Mouse (Mus musculus) monocyte, adult 5-6 weeks (primary cell): Measurements from ENCODE around the gene Ifitm2. TPM values are rescaled to one million over a fixed set of nuclear protein-coding genes. Genes with fewer than 3 reads are reported as not detected.
A peak's percentile ranks its signal among the peaks of the same experiment; 100 is the strongest.

Source experiments
- ATAC-seq: fragments of 153-309, 156-312 bp; replicated peaks from 2 replicates; pipeline ENCODE4 v1.8.0; 2017; ENCODE audit warnings: mild to moderate bottlenecking; ENCODE audit not compliant: low TSS enrichment, insufficient number of reproducible peaks, severe bottlenecking, poor library complexity, low FRiP score
- total RNA-seq: library from RNA; stranded (forward); fragments of 200-1000, 200-491, 200-594 nt; gene quantifications from 3 replicates; pipeline ENCODE4 v1.2.3, GENCODE M21; 2017

The Ifitm2 gene
- total RNA-seq, 1 experiment from 2014 or later = 367 TPM

- ATAC-seq = no peak
Observed at GRCm38 (mm10) chr7:140949255-140949654, 6.5 kb downstream of the Ifitm2 start.

GRCm38 (mm10) chr7:140948161-140948560 is 7.6 kb downstream of the Ifitm2 start:
- no peak for ATAC-seq

- ATAC-seq = peak; percentile 47
Observed at GRCm38 (mm10) chr7:140946980-140947379, 8.8 kb downstream of the Ifitm2 start.

GRCm38 (mm10) chr7:140946311-140946710 is 9.5 kb downstream of the Ifitm2 start:
- ATAC-seq = no peak

- ATAC-seq = no peak
Observed at GRCm38 (mm10) chr7:140945247-140945646, 10.5 kb downstream of the Ifitm2 start.

- ATAC-seq = no peak
Observed at GRCm38 (mm10) chr7:140944236-140944635, 11.6 kb downstream of the Ifitm2 start.

GRCm38 (mm10) chr7:140943356-140943755 is 12.4 kb downstream of the Ifitm2 start:
- no peak for ATAC-seq

GRCm38 (mm10) chr7:140942811-140943210 is 13.0 kb downstream of the Ifitm2 start:
- no peak for ATAC-seq

- peak; percentile 3; the same call in 1 of the 2 replicates for ATAC-seq
Observed at GRCm38 (mm10) chr7:140942341-140942740, 13.4 kb downstream of the Ifitm2 start.

GRCm38 (mm10) chr7:140941222-140942051 is 14.3 kb downstream of the Ifitm2 start, which contains the start of gene Pgghg:
Gene Pgghg, plus strand, starts transcription at chr7:140941391.
- ATAC-seq = peak; percentile 78

- ATAC-seq = no peak
Observed at GRCm38 (mm10) chr7:140939669-140940171, 16.1 kb downstream of the Ifitm2 start.

- ATAC-seq = no peak
Observed at GRCm38 (mm10) chr7:140938896-140939295, 16.9 kb downstream of the Ifitm2 start.

- ATAC-seq = no peak
Observed at GRCm38 (mm10) chr7:140938436-140938835, 17.4 kb downstream of the Ifitm2 start.

GRCm38 (mm10) chr7:140927181-140927580 is 28.6 kb downstream of the Ifitm2 start:
- no peak for ATAC-seq

- no peak for ATAC-seq
Observed at GRCm38 (mm10) chr7:140923070-140923775, 32.6 kb downstream of the Ifitm2 start.

GRCm38 (mm10) chr7:140922398-140923069 is 33.3 kb downstream of the Ifitm2 start:
- 0 out of 2 replicates have a peak, but pooled peaks have one; percentile 10 for ATAC-seq

- ATAC-seq = no peak
Observed at GRCm38 (mm10) chr7:140921225-140921975, 34.4 kb downstream of the Ifitm2 start.

- no peak for ATAC-seq
Observed at GRCm38 (mm10) chr7:140920418-140921029, 35.3 kb downstream of the Ifitm2 start, which contains the start of gene Nlrp6. Gene Nlrp6, plus strand, starts transcription at chr7:140920902.
